Mouse (Mus musculus): ENCODE measurements around the gene Sash1. TPM values are rescaled to one million over a fixed set of nuclear protein-coding genes. Genes with fewer than 3 reads are reported as not detected.

Gene Sash1
- total and polyA plus RNA-seq, 2 experiments = 9.6 to 21.1 TPM

DNA sequence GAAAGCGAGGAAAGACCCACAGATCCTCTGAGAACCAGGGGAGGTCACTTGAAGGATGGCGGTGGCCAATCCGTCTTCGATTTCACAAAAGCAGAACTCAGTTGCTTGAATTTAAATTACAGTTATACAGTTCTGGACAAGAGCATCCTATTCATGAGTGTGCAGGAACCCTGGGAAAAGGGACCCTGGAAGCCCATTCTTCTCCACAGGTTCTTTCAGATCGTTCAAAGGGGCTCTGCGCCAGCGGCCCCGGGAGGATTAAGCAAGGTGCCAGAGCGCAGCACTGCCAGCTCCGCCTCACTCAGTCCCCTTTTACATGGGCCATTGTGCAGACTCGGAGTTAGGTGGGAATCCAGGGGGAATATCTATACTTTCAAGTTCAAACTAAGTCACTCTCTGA lies 136.3 kb downstream of the Sash1 start:
- DNase-seq (ENCODE audit: extremely low read depth, low read depth, low spot score) = no peak
- no peak overlapping the region for H3K4me3 ChIP-seq (ENCODE audit: insufficient read depth, low read depth, low read length)
- no peaks in the 10 kb centered on the region for H3K27me3 ChIP-seq (ENCODE audit: control insufficient read depth, insufficient read depth, low read length)
- TF ChIP-seq POLR2A (IDR thresholded peaks at IDR 0.05; ENCODE audit: extremely low read depth, insufficient read depth, low read length) (no peak), CTCF (IDR thresholded peaks at IDR 0.05; ENCODE audit: low read depth, low read length) (no peak)
- H3K9ac ChIP-seq (ENCODE audit: low read depth, low read length) = no peak overlapping the region
- H3K79me2 ChIP-seq (ENCODE audit: control insufficient read depth, insufficient read depth, low read length) = 0 out of 2 replicates have a peak, but pooled peaks cover 2% of the 10 kb centered on the region
- H3K36me3 ChIP-seq (ENCODE audit: control insufficient read depth, insufficient read depth, low read length) = peaks cover 60% of the 10 kb centered on the region
- H3K27ac ChIP-seq (replicated peaks; ENCODE audit: insufficient read depth, low read depth, low read length) = no peak overlapping the region
- 90% methylated on average over 11 of the region's 11 CpGs for WGBS
- H3K4me1 ChIP-seq (ENCODE audit: control insufficient read depth, insufficient read depth, low read length) = no peaks in the 10 kb centered on the region

- H3K36me3 ChIP-seq (ENCODE audit: control insufficient read depth, insufficient read depth, low read length) = peaks cover 69% of the 10 kb centered on the region
- WGBS = 89% methylated on average over 21 of the region's 21 CpGs
- no peak overlapping the region for H3K4me3 ChIP-seq (ENCODE audit: insufficient read depth, low read depth, low read length)
- TF ChIP-seq CTCF (IDR thresholded peaks at IDR 0.05; ENCODE audit: low read depth, low read length) = no peak
- TF ChIP-seq POLR2A (IDR thresholded peaks at IDR 0.05; ENCODE audit: extremely low read depth, insufficient read depth, low read length) = no peak
- H3K79me2 ChIP-seq (ENCODE audit: control insufficient read depth, insufficient read depth, low read length) = 0 out of 2 replicates have a peak, but pooled peaks cover 2% of the 10 kb centered on the region
- no peaks in the 10 kb centered on the region for H3K27me3 ChIP-seq (ENCODE audit: control insufficient read depth, insufficient read depth, low read length)
- DNase-seq (ENCODE audit: extremely low read depth, low read depth, low spot score) = no peak
- H3K27ac ChIP-seq (replicated peaks; ENCODE audit: insufficient read depth, low read depth, low read length) = no peak overlapping the region
- no peak overlapping the region for H3K9ac ChIP-seq (ENCODE audit: low read depth, low read length)
- H3K4me1 ChIP-seq (ENCODE audit: control insufficient read depth, insufficient read depth, low read length) = no peaks in the 10 kb centered on the region
Observed at GRCm38 (mm10) chr10:8747450-8748212, 138.2 kb downstream of the Sash1 start.

DNA sequence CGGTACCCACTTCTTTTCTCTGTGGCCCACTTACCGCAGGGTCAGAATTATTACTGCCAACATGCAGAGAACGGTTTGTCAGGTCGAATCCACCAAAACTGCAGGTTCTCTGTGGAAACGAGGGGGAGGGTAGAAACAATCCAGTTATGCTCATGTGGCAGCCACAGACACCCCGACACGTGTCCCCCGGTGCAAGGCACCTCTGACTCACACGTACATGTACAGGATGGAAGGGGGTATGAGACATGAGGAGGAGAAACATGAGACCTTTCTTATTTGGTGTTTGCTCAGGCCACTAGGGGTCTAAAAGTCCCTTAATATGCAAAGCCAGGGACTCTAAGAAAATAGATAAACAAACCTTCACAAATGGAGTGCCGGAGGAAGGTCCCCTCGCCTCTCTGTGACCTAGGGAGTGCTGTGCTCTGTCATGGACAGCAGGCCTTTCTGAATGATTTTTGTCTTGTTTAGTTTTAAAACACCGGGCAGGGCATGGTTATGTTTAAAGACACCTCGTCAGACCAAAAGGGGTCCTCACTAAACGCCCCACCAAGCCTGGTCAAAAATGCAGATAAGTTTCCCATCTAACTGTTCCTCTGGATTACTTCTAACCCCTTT lies 139.7 kb downstream of the Sash1 start:
- 86% methylated on average over 14 of the region's 14 CpGs for WGBS
- no peaks in the 10 kb centered on the region for H3K27me3 ChIP-seq (ENCODE audit: control insufficient read depth, insufficient read depth, low read length)
- no peak overlapping the region for H3K9ac ChIP-seq (ENCODE audit: low read depth, low read length)
- H3K79me2 ChIP-seq (ENCODE audit: control insufficient read depth, insufficient read depth, low read length) = 0 out of 2 replicates have a peak, but pooled peaks cover 2% of the 10 kb centered on the region
- H3K27ac ChIP-seq (replicated peaks; ENCODE audit: insufficient read depth, low read depth, low read length) = no peak overlapping the region
- no peak for DNase-seq (ENCODE audit: extremely low read depth, low read depth, low spot score)
- H3K4me3 ChIP-seq (ENCODE audit: insufficient read depth, low read depth, low read length) = no peak overlapping the region
- peaks cover 69% of the 10 kb centered on the region for H3K36me3 ChIP-seq (ENCODE audit: control insufficient read depth, insufficient read depth, low read length)
- TF ChIP-seq CTCF (IDR thresholded peaks at IDR 0.05; ENCODE audit: low read depth, low read length) (no peak), POLR2A (IDR thresholded peaks at IDR 0.05; ENCODE audit: extremely low read depth, insufficient read depth, low read length) (no peak)
- H3K4me1 ChIP-seq (ENCODE audit: control insufficient read depth, insufficient read depth, low read length) = no peaks in the 10 kb centered on the region

DNA sequence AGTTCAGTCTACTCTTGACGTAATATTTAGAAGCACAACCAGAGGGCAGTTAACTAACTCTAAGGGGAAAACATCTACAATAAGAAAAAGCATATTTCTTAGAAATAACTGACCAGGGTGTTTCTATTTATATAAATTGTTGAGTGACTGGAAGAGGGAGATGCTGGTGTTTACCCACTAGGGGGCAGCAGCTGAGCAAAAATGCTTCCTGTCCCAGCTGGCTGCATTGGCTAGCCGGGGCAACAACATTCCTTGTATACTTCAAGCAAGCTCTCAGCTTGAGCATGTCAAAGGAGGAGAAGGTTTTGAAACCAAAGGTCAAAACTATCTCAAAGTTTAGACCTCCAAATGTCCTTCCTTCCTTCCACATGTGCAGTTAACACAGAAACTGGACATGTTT lies 143.0 kb downstream of the Sash1 start:
- DNase-seq (ENCODE audit: extremely low read depth, low read depth, low spot score) = peak; percentile 44
- Histone ChIP-seq H3K9ac (ENCODE audit: low read depth, low read length) (no peak overlapping the region), H3K79me2 (ENCODE audit: control insufficient read depth, insufficient read depth, low read length) (no peaks in the 10 kb centered on the region), H3K4me3 (ENCODE audit: insufficient read depth, low read depth, low read length) (no peak overlapping the region), H3K4me1 (ENCODE audit: control insufficient read depth, insufficient read depth, low read length) (no peaks in the 10 kb centered on the region), H3K27ac (replicated peaks; ENCODE audit: insufficient read depth, low read depth, low read length) (no peak overlapping the region), H3K36me3 (ENCODE audit: control insufficient read depth, insufficient read depth, low read length) (peaks cover 73% of the 10 kb centered on the region), H3K27me3 (ENCODE audit: control insufficient read depth, insufficient read depth, low read length) (no peaks in the 10 kb centered on the region)
- WGBS = 46% methylated on average over 2 of the region's 2 CpGs
- TF ChIP-seq POLR2A (IDR thresholded peaks at IDR 0.05; ENCODE audit: extremely low read depth, insufficient read depth, low read length) (no peak), CTCF (IDR thresholded peaks at IDR 0.05; ENCODE audit: low read depth, low read length) (peak; percentile 84)

DNA sequence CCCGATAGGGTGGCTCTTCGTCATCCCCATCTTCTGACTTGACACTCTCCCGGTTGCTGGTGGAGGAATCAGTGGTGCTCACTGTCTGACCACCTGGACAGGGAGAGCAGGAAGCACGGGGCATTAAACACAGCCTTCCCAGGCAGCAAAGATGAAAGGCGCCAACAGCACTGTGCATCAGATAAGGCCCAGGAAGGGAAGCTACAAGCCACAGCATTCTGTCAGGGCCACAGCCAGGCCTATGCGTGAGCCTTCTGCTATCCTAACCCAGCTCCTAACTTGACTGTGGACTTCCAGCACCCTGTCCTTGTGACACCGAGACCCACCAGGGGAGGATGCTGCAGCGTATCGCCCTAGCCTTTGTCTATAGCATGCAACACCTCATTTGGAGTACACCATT lies 144.4 kb downstream of the Sash1 start:
- H3K27me3 ChIP-seq (ENCODE audit: control insufficient read depth, insufficient read depth, low read length) = no peaks in the 10 kb centered on the region
- H3K4me1 ChIP-seq (ENCODE audit: control insufficient read depth, insufficient read depth, low read length) = no peaks in the 10 kb centered on the region
- no peak for TF ChIP-seq POLR2A (IDR thresholded peaks at IDR 0.05; ENCODE audit: extremely low read depth, insufficient read depth, low read length)
- no peak for TF ChIP-seq CTCF (IDR thresholded peaks at IDR 0.05; ENCODE audit: low read depth, low read length)
- H3K36me3 ChIP-seq (ENCODE audit: control insufficient read depth, insufficient read depth, low read length) = peaks cover 79% of the 10 kb centered on the region
- H3K27ac ChIP-seq (replicated peaks; ENCODE audit: insufficient read depth, low read depth, low read length) = no peak overlapping the region
- no peak for DNase-seq (ENCODE audit: extremely low read depth, low read depth, low spot score)
- no peak overlapping the region for H3K9ac ChIP-seq (ENCODE audit: low read depth, low read length)
- no peaks in the 10 kb centered on the region for H3K79me2 ChIP-seq (ENCODE audit: control insufficient read depth, insufficient read depth, low read length)
- H3K4me3 ChIP-seq (ENCODE audit: insufficient read depth, low read depth, low read length) = no peak overlapping the region
- 80% methylated on average over 9 of the region's 9 CpGs for WGBS

GRCm38 (mm10) chr10:8740797-8741196 lies 145.1 kb downstream of the Sash1 start:
- Histone ChIP-seq H3K27ac (replicated peaks; ENCODE audit: insufficient read depth, low read depth, low read length) (no peak overlapping the region), H3K79me2 (ENCODE audit: control insufficient read depth, insufficient read depth, low read length) (no peaks in the 10 kb centered on the region), H3K27me3 (ENCODE audit: control insufficient read depth, insufficient read depth, low read length) (no peaks in the 10 kb centered on the region), H3K9ac (ENCODE audit: low read depth, low read length) (no peak overlapping the region), H3K4me3 (ENCODE audit: insufficient read depth, low read depth, low read length) (no peak overlapping the region), H3K4me1 (ENCODE audit: control insufficient read depth, insufficient read depth, low read length) (no peaks in the 10 kb centered on the region), H3K36me3 (ENCODE audit: control insufficient read depth, insufficient read depth, low read length) (peaks cover 80% of the 10 kb centered on the region)
- no peak for DNase-seq (ENCODE audit: extremely low read depth, low read depth, low spot score)
- TF ChIP-seq POLR2A (IDR thresholded peaks at IDR 0.05; ENCODE audit: extremely low read depth, insufficient read depth, low read length) = no peak
- TF ChIP-seq CTCF (IDR thresholded peaks at IDR 0.05; ENCODE audit: low read depth, low read length) = no peak
- 81% methylated on average over 5 of the region's 5 CpGs for WGBS

Data from liver, adult 2 months (tissue).